Mouse (Mus musculus) heart, embryonic 11.5 days (tissue): ENCODE results near the gene Nrtn. TPM values are rescaled to one million over a fixed set of nuclear protein-coding genes. Genes with fewer than 3 reads are reported as not detected.

Source experiments
- ATAC-seq: fragments of 200-750 bp; cut with Nextera tagmentation; replicated peaks from 2 replicates; pipeline ENCODE4 v1.8.0; 2017; ENCODE audit warnings: moderate library complexity; ENCODE audit not compliant: insufficient number of reproducible peaks, low FRiP score, low TSS enrichment
- H3K27ac ChIP-seq: fragments of 300-500 bp; sonication (generic); 2 replicates; pipeline ENCODE4 v1.5.1; 2014; ENCODE audit warnings: mild to moderate bottlenecking, low read depth, low read length
- H3K27me3 ChIP-seq: fragments of 300-500 bp; sonication (generic); 2 replicates; pipeline ENCODE4 v1.6.1; 2014; ENCODE audit warnings: mild to moderate bottlenecking, low read length, mixed read lengths; ENCODE audit not compliant: control insufficient read depth, insufficient read depth
- H3K36me3 ChIP-seq: fragments of 300-500 bp; sonication (generic); 2 replicates; pipeline ENCODE4 v1.6.1; 2014; ENCODE audit warnings: mild to moderate bottlenecking, low read length, moderate library complexity, mixed read lengths; ENCODE audit not compliant: control insufficient read depth, insufficient read depth
- H3K4me1 ChIP-seq: fragments of 300-500 bp; sonication (generic); 2 replicates; pipeline ENCODE4 v1.6.1; 2014; ENCODE audit warnings: low read length; ENCODE audit not compliant: control insufficient read depth, insufficient read depth
- H3K4me2 ChIP-seq: fragments of 300-500 bp; sonication (generic); 2 replicates; pipeline ENCODE4 v1.6.1; 2014; ENCODE audit warnings: mild to moderate bottlenecking, moderate library complexity
- H3K4me3 ChIP-seq: fragments of 300-500 bp; sonication (generic); 2 replicates; pipeline ENCODE4 v1.5.1; 2014; ENCODE audit warnings: low read depth, low read length
- H3K9ac ChIP-seq: fragments of 300-500 bp; sonication (generic); 2 replicates; pipeline ENCODE4 v1.6.1; 2014; ENCODE audit warnings: mild to moderate bottlenecking, low read depth, low read length, moderate library complexity
- H3K9me3 ChIP-seq: fragments of 300-500 bp; sonication (generic); replicated peaks from 2 replicates; pipeline ENCODE4 v1.6.1; 2016; ENCODE audit warnings: low read length; ENCODE audit not compliant: control insufficient read depth
- WGBS: fragments of 180-500 bp; shearing (Covaris S2); extraction: QIAGEN DNeasy Blood & Tissue Kit; methylation state at CpG from one replicate; pipeline ENCODE4 v1.1.7; 2014; ENCODE audit not compliant: insufficient replicate concordance; 5-methylcytosine and 5-hydroxymethylcytosine counted together
- polyA plus RNA-seq: library from polyadenylated mRNA; unstranded; fragments of >200 nt; fragmentation: Nextera tagmentation; extraction: Ambion mirVana; gene quantifications from 2 replicates; pipeline ENCODE4 v1.2.1, GENCODE M21; 2014

The Nrtn gene
- polyA plus RNA-seq, 1 experiment from 2014 or later: 5.2 TPM

DNA sequence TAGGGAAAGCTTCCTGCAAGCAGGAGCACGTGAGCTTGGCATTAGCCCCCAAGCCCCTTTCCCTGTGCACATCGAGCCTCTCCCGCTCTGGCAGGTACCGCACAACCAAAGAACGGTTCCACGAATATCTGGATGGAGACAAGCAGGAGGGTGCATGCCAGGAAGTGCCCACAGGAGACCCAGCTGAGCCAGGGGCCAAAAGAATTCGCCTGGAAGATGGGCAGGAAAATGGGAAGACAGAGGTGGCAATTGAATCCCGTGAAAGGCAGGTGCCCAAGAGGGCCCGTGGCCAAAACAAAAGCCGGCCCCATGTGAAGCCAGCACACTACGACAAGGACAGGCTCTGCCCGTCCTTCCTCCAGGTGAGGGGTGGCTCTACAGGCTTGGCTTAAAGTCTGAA, 8.1 kb upstream of the Nrtn start:
- peak overlapping the region; percentile 71 for H3K4me2 ChIP-seq
- H3K27me3 ChIP-seq: no peaks in the 10 kb centered on the region; the same call in 1 of the 2 replicates
- H3K4me3 ChIP-seq: peak overlapping the region; percentile 77
- peaks cover 22% of the 10 kb centered on the region for H3K4me1 ChIP-seq
- H3K9ac ChIP-seq: peak overlapping the region; percentile 92
- no peak for ATAC-seq
- H3K9me3 ChIP-seq: no peaks in the 10 kb centered on the region
- WGBS: 51% methylated on average over 12 of the region's 12 CpGs
- peaks cover 24% of the 10 kb centered on the region for H3K36me3 ChIP-seq
- 0 out of 2 replicates have a peak overlapping the region, but pooled peaks have one; percentile 97 for H3K27ac ChIP-seq

GRCm38 (mm10) chr17:56764474-56765354, 7.4 kb upstream of the Nrtn start, which contains the start of gene Dus3l:
Gene Dus3l, plus strand, starts transcription at chr17:56764757.
- Histone ChIP-seq H3K27ac (peak within 1 kb of the TSS; percentile 97), H3K4me1 (peaks cover 22% of the 10 kb centered on the region), H3K36me3 (peaks cover 24% of the 10 kb centered on the region), H3K27me3 (no peaks in the 10 kb centered on the region; the same call in 1 of the 2 replicates), H3K4me2 (peak within 1 kb of the TSS; percentile 71), H3K9me3 (no peaks in the 10 kb centered on the region), H3K9ac (peak within 1 kb of the TSS; percentile 92), H3K4me3 (peak within 1 kb of the TSS; percentile 77)
- peak; percentile 68 for ATAC-seq
- 2% methylated on average over 58 of the region's 58 CpGs for WGBS

DNA sequence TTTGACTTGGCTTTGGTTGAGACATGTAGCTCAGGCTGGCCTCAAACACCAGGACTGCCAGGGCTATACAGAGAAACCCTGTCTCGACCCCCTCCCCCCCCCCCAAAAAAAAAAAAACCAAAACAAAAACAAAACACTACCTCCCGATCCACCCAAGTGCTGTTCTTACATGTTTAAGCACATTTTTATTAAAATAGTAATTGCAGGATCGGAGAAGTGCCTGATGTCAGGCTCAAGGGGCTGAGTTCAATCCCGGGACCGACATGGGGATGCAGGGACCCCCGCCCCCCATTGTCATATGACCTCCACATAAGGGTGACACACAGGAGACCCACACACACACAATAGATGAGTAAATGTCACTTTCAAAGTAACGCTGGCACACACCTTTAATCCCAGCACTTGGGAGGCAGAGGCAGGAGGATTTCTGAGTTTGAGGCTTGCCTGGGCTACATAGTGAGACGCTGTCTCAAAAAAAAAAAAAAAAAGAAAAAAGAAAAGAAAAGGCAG, 6.5 kb upstream of the Nrtn start:
- H3K27ac ChIP-seq: peak overlapping the region; percentile 97; the same call in 1 of the 2 replicates
- WGBS: 66% methylated on average over 8 of the region's 8 CpGs

DNA sequence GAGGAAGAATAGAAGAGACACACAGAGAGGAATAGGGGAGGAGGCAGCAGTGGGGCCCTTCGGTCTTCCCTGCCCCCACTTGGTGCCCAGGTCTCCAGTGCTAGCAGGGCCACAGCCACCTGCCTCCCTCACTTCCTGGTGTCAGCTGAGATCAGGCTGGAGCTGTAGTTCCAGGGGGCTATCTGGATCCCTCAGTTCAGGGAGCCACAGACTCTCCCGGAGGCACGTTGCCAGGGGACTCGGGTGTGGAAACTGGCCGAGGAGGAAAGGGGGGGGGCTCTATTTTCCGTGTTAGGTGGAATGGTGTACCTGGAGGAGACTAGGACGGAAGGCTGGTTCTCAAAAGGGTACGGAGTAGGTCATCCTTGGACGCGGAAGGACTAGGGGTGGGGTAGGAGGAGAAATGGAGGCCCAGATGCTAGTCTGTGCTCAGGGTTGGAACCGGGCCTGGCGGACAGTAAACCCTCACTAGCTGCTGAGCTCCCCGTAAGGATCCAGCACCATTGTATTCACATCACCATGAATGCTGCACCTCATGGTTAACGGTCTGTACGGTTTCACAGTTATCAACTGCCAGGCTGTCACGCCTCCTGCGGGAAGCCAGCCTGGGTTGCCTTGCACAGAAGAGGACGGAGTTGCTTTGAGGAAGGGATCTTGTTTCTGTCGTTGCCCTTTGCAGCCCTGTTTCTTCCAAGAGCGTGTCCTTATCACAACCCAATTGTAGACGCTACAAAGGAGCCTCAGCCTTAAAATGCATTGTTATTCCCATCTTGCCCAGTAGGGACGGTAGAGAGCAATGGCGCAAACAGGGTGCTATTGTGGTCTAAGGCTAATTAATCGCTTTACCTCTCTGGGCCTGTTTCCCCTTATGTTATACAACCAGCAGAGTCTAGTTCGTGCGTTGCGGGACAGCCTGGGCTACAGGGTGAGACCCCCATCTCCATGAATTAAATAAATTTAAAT, 5.7 kb upstream of the Nrtn start:
- Histone ChIP-seq H3K27ac (peak overlapping the region; percentile 85), H3K4me3 (no peak overlapping the region; the same call in 1 of the 2 replicates), H3K9ac (peak overlapping the region; percentile 0; the same call in 1 of the 2 replicates), H3K36me3 (peaks cover 11% of the 10 kb centered on the region), H3K4me1 (peaks cover 24% of the 10 kb centered on the region), H3K9me3 (no peaks in the 10 kb centered on the region; the same call in 1 of the 2 replicates), H3K27me3 (peaks cover 5% of the 10 kb centered on the region), H3K4me2 (peak overlapping the region; percentile 86)
- 41% methylated on average over 27 of the region's 27 CpGs for WGBS
- no peak for ATAC-seq

More for the DNA sequence above, 6.5 kb upstream of the Nrtn start:
- Histone ChIP-seq H3K4me2 (peak overlapping the region; percentile 71), H3K9ac (no peak overlapping the region), H3K4me1 (peaks cover 24% of the 10 kb centered on the region), H3K9me3 (no peaks in the 10 kb centered on the region), H3K27me3 (peaks cover 2% of the 10 kb centered on the region; the same call in 1 of the 2 replicates), H3K36me3 (peaks cover 18% of the 10 kb centered on the region), H3K4me3 (peak overlapping the region; percentile 77)
- ATAC-seq: no peak

DNA sequence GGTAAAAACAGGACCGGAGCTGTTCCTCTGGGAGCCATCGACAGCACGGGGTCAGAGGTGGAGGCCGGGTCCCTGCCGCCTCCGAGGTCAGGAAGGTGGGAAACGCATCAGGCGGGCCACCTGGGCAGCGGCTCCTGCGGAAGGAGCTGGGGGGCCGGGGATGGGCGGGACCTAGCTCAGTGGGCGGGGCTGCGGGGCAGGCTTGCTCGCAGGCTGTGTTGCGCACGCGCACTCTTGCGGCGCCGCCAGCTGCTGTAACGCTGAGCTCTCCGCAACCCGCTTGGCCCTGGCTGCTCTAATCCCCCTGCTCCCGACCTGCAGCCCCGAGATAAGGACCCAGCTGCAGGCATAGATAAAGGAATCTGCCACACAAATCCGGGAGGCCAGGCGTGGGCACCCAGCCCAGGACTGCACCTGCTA, 4.7 kb upstream of the Nrtn start:
- H3K27me3 ChIP-seq: peaks cover 15% of the 10 kb centered on the region
- peak overlapping the region; percentile 85 for H3K27ac ChIP-seq
- WGBS: under 1% methylated on average over 28 of the region's 28 CpGs
- peaks cover 3% of the 10 kb centered on the region for H3K36me3 ChIP-seq
- no peaks in the 10 kb centered on the region; the same call in 1 of the 2 replicates for H3K9me3 ChIP-seq
- peak overlapping the region; percentile 47 for H3K4me3 ChIP-seq
- peak overlapping the region; percentile 69 for H3K9ac ChIP-seq
- peak overlapping the region; percentile 86 for H3K4me2 ChIP-seq
- peaks cover 34% of the 10 kb centered on the region for H3K4me1 ChIP-seq
- ATAC-seq: peak; percentile 68

- Histone ChIP-seq H3K36me3 (no peaks in the 10 kb centered on the region), H3K4me3 (no peak overlapping the region), H3K9ac (no peak overlapping the region), H3K4me1 (peaks cover 37% of the 10 kb centered on the region), H3K4me2 (no peak overlapping the region), H3K27me3 (peaks cover 24% of the 10 kb centered on the region), H3K27ac (no peak overlapping the region), H3K9me3 (no peaks in the 10 kb centered on the region; the same call in 1 of the 2 replicates)
- ATAC-seq: no peak
- WGBS: 70% methylated on average over 3 of the region's 3 CpGs
Measured at GRCm38 (mm10) chr17:56761077-56761476, 3.7 kb upstream of the Nrtn start.

- H3K4me2 ChIP-seq: no peak overlapping the region
- no peaks in the 10 kb centered on the region for H3K36me3 ChIP-seq
- ATAC-seq: no peak
- WGBS: 55% methylated on average over 7 of the region's 7 CpGs
- no peak overlapping the region for H3K9ac ChIP-seq
- H3K4me1 ChIP-seq: peaks cover 31% of the 10 kb centered on the region
- H3K27ac ChIP-seq: no peak overlapping the region
- no peak overlapping the region for H3K4me3 ChIP-seq
- no peaks in the 10 kb centered on the region; the same call in 1 of the 2 replicates for H3K9me3 ChIP-seq
- peaks cover 43% of the 10 kb centered on the region for H3K27me3 ChIP-seq
Measured at GRCm38 (mm10) chr17:56759261-56759660, 1.9 kb upstream of the Nrtn start.

GRCm38 (mm10) chr17:56758132-56758531, 802 bp upstream of the Nrtn start:
- peaks cover 54% of the 10 kb centered on the region for H3K27me3 ChIP-seq
- H3K4me3 ChIP-seq: peak overlapping the region; percentile 52; the same call in 1 of the 2 replicates
- peak overlapping the region; percentile 72; the same call in 1 of the 2 replicates for H3K4me2 ChIP-seq
- no peaks in the 10 kb centered on the region; the same call in 1 of the 2 replicates for H3K9me3 ChIP-seq
- ATAC-seq: no peak
- no peaks in the 10 kb centered on the region for H3K36me3 ChIP-seq
- WGBS: 6% methylated on average over 10 of the region's 12 CpGs
- H3K9ac ChIP-seq: no peak overlapping the region
- H3K27ac ChIP-seq: peak overlapping the region; percentile 54
- peaks cover 30% of the 10 kb centered on the region for H3K4me1 ChIP-seq
